Mouse (Mus musculus) liver, adult 2 months (tissue): ENCODE data around the gene Ptafr. TPM values are rescaled to one million over a fixed set of nuclear protein-coding genes. Genes with fewer than 3 reads are reported as not detected.
A peak's percentile ranks its signal among the peaks of the same experiment; 100 is the strongest.

Experiments
- DNase-seq: peaks from one replicate; pipeline ENCODE4 v3.0.0-alpha.2; 2011; ENCODE audit warnings: low read depth, low spot score; ENCODE audit errors: extremely low read depth
- H3K27ac ChIP-seq: fragments of 200-500 bp; replicated peaks from 2 replicates; pipeline ENCODE4 v1.5.1; 2012; ENCODE audit warnings: low read depth, mild to moderate bottlenecking, control low read depth, inconsistent platforms, low read length; ENCODE audit not compliant: insufficient read depth
- H3K27me3 ChIP-seq: fragments of 200-500 bp; 2 replicates; pipeline ENCODE4 v1.6.1; 2012; ENCODE audit warnings: mild to moderate bottlenecking, moderate library complexity, low read length, inconsistent platforms; ENCODE audit not compliant: control insufficient read depth, insufficient read depth
- H3K36me3 ChIP-seq: fragments of 200-500 bp; 2 replicates; pipeline ENCODE4 v1.6.1; 2012; ENCODE audit warnings: low read length, inconsistent platforms; ENCODE audit not compliant: control insufficient read depth, insufficient read depth
- H3K4me1 ChIP-seq: fragments of 200-500 bp; 2 replicates; pipeline ENCODE4 v1.6.1; 2011; ENCODE audit warnings: low read length; ENCODE audit not compliant: control insufficient read depth, insufficient read depth
- H3K4me3 ChIP-seq: fragments of 200-500 bp; 2 replicates; pipeline ENCODE4 v1.5.1; 2011; ENCODE audit warnings: low read depth, mild to moderate bottlenecking, control low read depth, low read length, moderate library complexity; ENCODE audit not compliant: insufficient read depth
- H3K79me2 ChIP-seq: fragments of 200-500 bp; 2 replicates; pipeline ENCODE4 v1.6.1; 2012; ENCODE audit warnings: inconsistent platforms, mild to moderate bottlenecking, low read length, moderate library complexity; ENCODE audit not compliant: control insufficient read depth, insufficient read depth
- H3K9ac ChIP-seq: fragments of 200-500 bp; 2 replicates; pipeline ENCODE4 v1.6.1; 2012; ENCODE audit warnings: low read depth, mild to moderate bottlenecking, control low read depth, inconsistent platforms, low read length
- CTCF ChIP-seq: fragments of 200-500 bp; IDR thresholded peaks from 2 replicates; pipeline ENCODE4 v1.5.1; 2011; ENCODE audit warnings: low read depth, low read length, control low read depth
- POLR2A ChIP-seq: fragments of 200-500 bp; IDR thresholded peaks from 2 replicates; pipeline ENCODE4 v1.6.1; 2011; ENCODE audit warnings: low read length, control low read depth; ENCODE audit not compliant: insufficient read depth; ENCODE audit errors: extremely low read depth
- WGBS: fragments of 180-500 bp; shearing (Covaris S2); methylation state at CpG from one replicate; pipeline ENCODE4 v1.1.7; 2018; 5-methylcytosine and 5-hydroxymethylcytosine counted together
- polyA plus RNA-seq: library from polyadenylated mRNA; depleted of rRNA; stranded (reverse); fragments of >200 nt; gene quantifications from 2 replicates; pipeline ENCODE4 v1.2.3, GENCODE M21; 2012; rRNA removed
- total RNA-seq: library from RNA; depleted of rRNA; stranded (reverse); fragments of >200 nt; gene quantifications from 2 replicates; pipeline ENCODE4 v1.2.3, GENCODE M21; 2014; rRNA removed

Ptafr gene
- total RNA-seq (1.0 and 1.3 TPM in 2 replicates), polyA plus RNA-seq (0.73 and 1.0 TPM in 2 replicates)

DNA sequence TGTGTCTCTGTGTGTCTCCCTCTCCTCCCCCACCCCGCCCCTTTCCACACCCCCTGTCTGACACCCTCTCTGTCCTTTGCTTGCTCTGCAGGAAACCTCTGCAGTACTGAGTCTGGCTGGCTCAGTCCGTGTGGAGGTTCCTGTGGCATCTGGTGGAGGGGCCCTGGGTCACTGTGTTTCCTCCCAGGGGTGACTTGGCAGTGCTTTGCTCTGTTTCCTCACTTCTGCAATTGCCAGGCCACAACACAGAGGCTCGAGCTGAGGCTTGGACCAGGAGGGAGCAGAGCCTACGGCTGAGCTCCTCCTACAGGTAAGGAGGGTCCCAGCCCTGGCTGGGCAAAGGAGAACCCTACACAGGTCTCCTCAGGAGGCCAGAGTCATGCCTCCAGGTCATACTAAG is at the start of gene Ptafr:
Gene Ptafr, plus strand, starts transcription at position 103 of the 400 bp plus-strand sequence.
- peak; percentile 15 for DNase-seq
- Histone ChIP-seq H3K4me1 (no peaks in the 10 kb centered on the region), H3K4me3 (peak within 1 kb of the TSS; percentile 23), H3K27ac (peak within 1 kb of the TSS; percentile 12; the same call in 1 of the 2 replicates), H3K27me3 (no peaks in the 10 kb centered on the region), H3K9ac (peak within 1 kb of the TSS; percentile 25; the same call in 1 of the 2 replicates), H3K79me2 (no peaks in the 10 kb centered on the region), H3K36me3 (no peaks in the 10 kb centered on the region)
- TF ChIP-seq CTCF, result no peak
- TF ChIP-seq POLR2A, result no peak
- WGBS, result 43% methylated on average over 4 of the region's 4 CpGs

DNA sequence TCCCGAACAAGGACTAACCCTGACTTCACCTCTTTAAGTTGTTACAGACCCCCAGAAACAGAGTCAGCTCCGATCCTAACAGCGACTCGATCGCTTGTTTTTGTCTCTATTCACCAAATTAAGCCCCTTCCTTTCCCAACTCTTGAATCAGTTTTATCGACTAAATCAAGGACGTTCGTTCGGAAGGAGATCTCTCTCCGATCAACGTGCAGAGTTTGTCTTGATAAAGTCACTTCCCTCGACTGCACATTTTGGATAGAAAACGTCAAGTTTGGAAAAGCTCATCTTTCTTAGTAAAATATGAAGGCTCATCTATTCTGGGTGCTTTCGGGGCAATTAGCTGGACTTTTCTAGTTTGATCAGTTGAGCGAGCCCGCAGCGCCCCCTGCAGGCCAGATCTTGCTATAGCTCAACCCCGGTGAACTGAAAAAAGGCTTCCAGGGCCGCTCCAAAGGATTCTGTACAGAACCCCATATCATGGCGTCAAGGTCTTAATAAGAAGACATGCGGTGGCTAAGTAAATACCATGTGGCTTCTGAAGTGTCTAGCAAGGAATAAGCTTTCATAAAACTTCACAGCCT is 49.2 kb upstream of the Ptafr start:
- H3K9ac ChIP-seq, result peak overlapping the region; percentile 77
- peak overlapping the region; percentile 94 for H3K27ac ChIP-seq
- H3K27me3 ChIP-seq, result no peaks in the 10 kb centered on the region
- peak; percentile 67 for DNase-seq
- H3K4me1 ChIP-seq, result peaks cover 6% of the 10 kb centered on the region
- WGBS, result 1% methylated on average over 21 of the region's 21 CpGs
- peaks cover 4% of the 10 kb centered on the region; the same call in 1 of the 2 replicates for H3K79me2 ChIP-seq
- H3K36me3 ChIP-seq, result no peaks in the 10 kb centered on the region
- TF ChIP-seq POLR2A, result no peak
- peak; percentile 87 for TF ChIP-seq CTCF
- peak overlapping the region; percentile 12; the same call in 1 of the 2 replicates for H3K4me3 ChIP-seq

DNA sequence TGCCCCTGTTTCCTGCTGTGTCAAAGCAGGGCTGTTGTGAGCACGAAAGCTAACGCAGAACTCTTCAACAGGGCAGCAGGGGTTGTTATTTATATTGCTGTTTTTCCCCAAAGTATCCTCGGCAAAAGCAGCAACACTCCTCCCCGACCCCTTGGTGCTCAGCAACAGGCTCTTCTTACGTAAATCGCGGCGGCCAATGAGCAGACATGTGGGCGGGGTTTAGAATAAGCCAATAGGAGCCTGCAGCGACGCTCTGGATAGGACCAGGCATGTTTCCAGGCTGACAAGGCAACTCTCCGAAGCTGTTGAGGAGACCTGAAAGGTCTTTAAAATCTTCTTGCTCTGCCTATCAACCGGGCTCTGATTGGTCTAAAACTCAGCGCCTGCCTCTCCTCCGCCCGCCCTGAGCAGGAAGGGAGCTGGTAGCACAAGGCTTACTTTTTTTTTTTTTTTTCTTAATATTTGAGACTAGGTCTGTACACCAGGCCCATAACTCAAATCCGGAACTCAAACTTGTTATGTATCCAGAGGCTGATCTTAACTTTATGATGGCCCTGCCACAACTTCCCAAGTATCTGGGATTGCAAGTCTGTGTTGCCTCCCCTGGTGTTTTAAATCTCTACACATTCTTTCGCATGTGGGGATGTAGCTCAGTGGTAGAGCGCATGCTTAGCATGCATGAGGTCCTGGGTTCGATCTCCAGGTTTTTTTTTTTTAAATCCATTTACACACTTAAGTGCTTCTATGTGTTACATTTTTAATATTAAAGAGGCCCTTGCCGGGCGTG is 48.3 kb upstream of the Ptafr start:
- peak; percentile 99 for DNase-seq
- peak overlapping the region; percentile 56 for H3K4me3 ChIP-seq
- 22% methylated on average over 22 of the region's 22 CpGs for WGBS
- TF ChIP-seq CTCF (no peak), POLR2A (peak; percentile 67; the same call in 1 of the 2 replicates)
- H3K27me3 ChIP-seq, result no peaks in the 10 kb centered on the region
- no peaks in the 10 kb centered on the region for H3K36me3 ChIP-seq
- peak overlapping the region; percentile 94 for H3K27ac ChIP-seq
- peaks cover 6% of the 10 kb centered on the region for H3K4me1 ChIP-seq
- H3K9ac ChIP-seq, result peak overlapping the region; percentile 77
- H3K79me2 ChIP-seq, result no peaks in the 10 kb centered on the region

DNA sequence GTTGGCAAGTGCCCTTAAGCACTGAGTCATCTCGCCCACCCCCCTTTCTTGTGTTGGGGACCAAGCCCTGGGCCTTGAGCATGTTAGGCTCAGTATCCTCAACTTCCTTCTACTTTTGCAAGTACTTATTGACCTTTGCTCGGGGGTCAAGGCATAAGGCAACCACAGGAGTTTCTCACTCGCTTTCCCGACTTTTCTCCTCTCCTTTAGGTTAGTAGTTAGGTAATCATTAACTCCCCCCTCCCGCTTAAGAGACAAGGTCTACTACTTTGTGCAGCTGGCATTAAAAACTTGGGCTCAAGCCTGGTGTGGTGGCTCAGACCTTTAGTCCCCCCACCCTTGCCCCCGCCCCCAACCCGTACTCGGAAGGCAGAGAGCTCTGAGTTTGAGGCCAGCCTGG is 45.8 kb upstream of the Ptafr start:
- Histone ChIP-seq H3K27me3 (no peaks in the 10 kb centered on the region), H3K4me3 (no peak overlapping the region), H3K4me1 (peaks cover 6% of the 10 kb centered on the region), H3K9ac (no peak overlapping the region), H3K27ac (no peak overlapping the region), H3K36me3 (no peaks in the 10 kb centered on the region), H3K79me2 (no peaks in the 10 kb centered on the region)
- TF ChIP-seq POLR2A (no peak), CTCF (no peak)
- WGBS, result 28% methylated on average over 8 of the region's 8 CpGs
- peak; percentile 80 for DNase-seq

DNA sequence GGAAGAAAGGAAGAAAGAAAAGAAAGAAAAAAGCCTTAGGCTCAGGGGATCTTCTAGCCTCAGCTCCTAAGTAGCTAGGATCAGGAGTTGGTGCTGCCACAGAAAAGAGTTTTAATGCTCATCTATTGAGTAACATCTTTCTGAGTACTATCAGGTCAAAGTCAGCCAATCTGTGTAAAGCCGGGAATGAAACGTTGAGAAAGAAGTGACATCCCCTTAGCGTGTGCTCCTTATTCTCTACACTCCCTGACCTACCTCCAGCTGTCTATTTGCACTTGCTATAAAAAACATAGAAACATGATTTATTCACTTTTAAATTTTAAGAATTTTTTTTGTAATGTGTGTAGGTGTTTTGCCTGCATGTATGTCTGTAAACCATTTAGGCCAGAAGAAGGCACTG is 44.7 kb upstream of the Ptafr start:
- Histone ChIP-seq H3K36me3 (no peaks in the 10 kb centered on the region), H3K27ac (no peak overlapping the region), H3K9ac (no peak overlapping the region), H3K27me3 (no peaks in the 10 kb centered on the region), H3K4me3 (no peak overlapping the region), H3K79me2 (no peaks in the 10 kb centered on the region), H3K4me1 (peaks cover 3% of the 10 kb centered on the region)
- 24% methylated on average over 3 of the region's 3 CpGs for WGBS
- TF ChIP-seq POLR2A (no peak), CTCF (no peak)
- peak; percentile 57 for DNase-seq
